Mouse (Mus musculus) lung, adult 18-20 months (tissue): ENCODE results near the gene Pde4b.

ENCODE experiments used
- DNase-seq, 2 experiments: peaks; one replicate each; pipeline ENCODE4 v3.0.0; 2022; ENCODE audit warnings: mixed read lengths in 2 of 2

Gene Pde4b

DNA sequence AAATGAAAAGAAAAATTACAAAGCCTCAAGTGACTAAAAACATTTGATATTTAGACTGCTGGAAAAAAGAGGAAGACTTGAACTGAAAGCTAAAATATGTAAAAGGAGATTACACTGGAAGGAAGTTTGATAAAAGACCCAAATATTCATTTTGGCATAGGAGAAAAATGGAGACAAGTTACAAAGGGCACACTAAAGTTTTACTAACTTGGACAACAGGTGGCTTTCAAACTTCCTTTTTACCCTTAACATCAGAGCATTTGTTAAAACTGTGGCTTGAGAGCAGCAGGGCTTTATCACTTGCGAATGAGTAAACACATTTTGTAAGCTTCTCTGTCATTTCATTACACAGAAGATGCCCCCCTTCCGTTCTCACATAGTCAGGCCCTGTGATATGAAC lies 492.4 kb downstream of the Pde4b start:
- no peak for DNase-seq

DNA sequence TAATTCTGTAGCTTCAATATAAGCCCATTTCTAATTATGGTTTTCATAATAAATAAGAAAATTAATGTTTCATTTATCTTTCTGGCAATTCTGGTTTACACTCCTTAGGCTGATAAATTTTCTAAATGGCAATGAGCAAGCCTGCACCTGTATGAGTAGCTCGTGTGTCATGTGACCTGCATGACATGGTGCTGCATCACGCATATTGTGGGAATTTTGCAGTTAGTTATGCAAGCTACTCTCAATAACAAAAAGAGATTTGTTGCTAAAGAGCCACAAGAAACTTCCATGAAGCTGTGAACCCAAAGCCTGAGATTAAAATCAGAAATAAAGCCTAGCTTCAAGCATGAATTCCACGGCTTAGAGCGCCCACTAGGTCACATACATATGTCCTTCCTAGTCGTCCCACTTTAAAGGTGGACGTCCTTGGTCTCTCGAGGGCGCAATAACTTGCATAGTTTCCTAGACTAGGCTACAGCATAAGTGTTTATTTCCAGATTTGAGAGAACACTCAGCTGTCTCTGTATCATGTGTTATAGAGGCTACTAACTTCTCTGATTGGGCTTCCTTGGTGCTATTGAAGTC lies 494.9 kb downstream of the Pde4b start:
- no peak for DNase-seq

DNA sequence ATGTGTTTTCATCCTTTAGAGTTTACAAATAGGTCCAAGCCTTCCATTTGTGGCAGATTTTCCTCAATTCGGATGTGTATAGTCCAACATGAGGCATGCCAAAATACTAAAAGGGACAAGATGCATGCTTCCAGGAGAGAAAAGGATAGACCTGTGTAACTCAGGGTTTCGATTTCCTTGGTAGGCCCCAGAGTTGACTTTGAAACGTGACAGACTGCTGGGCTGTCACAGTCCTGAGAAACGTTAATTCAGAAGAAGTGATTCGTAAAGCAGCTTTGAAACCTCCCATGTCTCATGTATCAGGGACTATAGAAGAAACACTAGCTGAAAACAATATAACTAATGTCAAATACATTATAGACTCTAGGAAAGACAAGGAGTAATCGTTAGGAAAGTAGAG lies 495.6 kb downstream of the Pde4b start:
- no peak for DNase-seq

DNA sequence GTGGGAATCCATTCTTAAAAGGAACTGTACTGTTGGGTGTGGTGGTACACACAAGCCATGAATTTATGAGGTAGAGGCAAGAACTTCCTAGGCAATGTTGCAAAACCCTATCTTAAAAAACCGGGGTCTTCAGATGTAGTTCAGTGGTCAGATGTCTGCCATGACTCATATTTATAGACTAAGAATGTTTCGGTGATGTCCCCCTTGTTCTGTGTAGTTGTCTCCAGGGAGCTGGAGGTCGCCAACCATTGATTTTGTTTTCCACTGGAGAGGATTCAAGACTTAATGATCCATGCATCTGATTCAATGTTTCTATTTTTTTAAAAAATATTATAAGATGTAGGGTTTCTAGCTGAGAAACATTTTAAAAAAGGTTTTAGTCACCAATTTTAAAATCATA lies 496.1 kb downstream of the Pde4b start:
- DNase-seq: no peak

DNA sequence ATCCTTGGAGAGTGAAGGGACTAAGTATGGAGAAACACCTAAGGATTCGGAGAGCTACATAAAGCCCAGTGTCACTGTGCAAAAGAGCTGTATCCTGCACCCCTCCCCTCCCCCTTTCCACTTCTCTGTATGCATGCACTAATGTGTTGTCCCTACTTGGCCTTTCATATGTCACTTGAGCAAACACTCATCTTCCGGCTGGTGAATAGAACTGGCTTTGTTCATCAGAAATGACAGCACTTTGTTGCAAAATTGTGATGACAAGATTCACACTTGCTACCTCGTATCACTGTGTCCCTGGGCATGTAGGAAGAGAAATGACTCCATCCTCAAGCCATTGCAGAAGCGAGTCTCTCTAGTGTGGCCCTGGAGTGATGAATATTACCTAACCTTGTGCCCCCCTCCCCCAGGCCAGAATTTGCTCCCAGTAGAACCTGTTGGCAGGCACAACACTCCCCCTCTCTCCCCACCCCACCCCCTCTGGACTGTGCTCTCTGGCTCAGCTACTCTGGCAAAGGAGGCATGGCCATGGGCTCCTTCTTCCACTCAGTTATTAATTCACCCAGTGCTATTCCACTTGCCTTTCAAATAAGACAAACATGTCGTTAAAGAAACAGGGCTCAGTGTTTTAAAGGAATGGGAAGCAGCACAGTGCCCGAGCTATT lies 497.4 kb downstream of the Pde4b start:
- DNase-seq: no peak

DNA sequence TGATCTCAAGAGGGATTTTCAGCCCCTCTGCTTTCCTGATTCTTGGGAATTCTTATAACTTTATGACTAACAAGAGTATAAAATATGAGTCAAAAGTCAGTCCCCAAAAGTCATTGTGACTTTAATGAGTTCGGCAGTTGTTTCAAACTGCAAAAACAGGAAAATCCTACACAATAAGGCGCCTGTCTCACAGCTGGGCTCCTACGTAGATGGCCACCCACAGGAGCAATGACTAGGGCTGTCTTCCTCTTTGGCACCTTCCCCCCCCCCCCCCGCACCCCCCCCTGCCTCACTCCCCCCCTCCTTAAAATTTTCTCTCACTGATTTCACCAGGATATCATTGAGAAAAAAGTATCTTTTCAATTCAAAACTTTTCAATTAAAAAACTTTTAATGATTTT lies 498.2 kb downstream of the Pde4b start:
- no peak for DNase-seq

DNA sequence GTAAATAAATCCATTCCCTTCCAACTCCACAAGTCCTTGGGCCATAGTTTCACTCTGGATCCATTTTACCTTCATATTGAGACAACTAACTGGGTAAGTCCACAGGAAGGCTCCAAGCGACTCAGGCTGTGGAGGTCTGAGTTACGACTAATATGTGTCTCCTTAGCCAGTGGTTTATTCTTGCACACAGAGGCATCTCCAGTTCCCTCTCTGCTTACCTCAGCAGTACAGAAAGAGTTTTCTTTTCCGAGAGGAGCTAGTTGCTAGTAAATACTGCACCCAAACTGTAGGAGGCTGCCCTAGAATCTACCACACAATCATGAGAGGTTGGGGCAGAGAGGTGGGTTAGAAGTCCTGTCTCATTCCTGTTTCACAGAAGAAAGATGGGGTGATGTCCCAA lies 499.4 kb downstream of the Pde4b start:
- no peak for DNase-seq

DNA sequence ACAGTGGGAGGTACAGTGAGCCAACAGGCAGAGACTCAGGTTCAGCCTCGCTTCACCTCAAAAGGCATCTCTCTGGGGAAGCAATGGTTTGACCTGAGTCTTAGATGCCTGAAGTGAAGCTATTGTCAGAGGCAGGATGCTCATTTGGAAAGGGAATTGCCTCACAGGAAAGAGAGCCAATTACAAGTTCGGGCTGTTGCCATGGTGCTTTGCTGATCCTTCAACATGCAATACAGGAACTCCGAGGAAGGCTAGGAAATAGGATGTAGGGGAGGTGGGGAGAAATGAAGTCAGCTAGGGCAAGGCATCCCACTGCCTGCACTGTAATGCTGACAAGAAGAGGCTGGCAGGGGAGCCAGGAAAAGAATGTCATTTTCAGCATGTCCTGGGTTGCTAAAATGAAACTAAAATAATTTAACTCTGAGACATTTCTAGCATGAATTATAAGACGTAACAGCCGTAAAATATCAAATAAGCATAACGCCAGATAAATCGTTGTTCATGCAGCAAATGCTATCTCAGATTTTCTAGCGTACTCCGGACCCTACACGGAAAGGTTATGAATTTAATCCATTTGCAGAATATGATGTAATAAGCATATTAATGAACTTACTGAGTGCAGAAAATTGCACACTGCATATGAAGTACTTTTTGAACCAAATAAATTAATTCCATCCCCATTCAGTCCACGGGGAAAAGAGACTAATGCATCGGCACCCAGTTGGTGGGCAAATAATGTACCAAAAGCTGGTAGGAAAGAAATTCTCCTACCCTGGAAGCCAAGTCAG lies 501.5 kb downstream of the Pde4b start:
- DNase-seq: peak; percentile 54 to 68

DNA sequence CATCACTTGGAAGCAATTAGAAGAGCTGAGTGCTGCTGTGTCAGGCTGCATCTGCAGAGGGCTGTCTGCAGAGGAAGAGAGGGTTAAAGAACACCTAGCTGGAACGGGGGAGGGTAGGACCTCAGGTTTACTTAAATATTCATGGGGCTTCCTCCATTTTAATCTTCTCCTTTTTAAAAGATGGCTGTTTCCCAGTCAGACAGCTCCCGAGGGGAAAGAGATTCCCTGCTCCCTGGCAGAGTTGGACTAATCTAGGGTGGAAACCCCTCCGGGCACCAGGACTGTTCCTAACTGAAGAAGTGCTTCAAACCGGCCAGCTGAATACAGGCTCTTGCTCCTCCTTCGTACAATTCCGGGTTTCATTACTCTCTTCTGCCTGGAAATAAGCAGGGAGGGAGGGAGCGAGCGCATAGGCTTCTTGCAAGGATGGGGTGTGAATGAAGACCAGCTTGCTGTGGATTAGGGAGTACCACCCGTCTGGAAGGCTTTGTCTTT lies 502.2 kb downstream of the Pde4b start:
- DNase-seq: no peak

DNA sequence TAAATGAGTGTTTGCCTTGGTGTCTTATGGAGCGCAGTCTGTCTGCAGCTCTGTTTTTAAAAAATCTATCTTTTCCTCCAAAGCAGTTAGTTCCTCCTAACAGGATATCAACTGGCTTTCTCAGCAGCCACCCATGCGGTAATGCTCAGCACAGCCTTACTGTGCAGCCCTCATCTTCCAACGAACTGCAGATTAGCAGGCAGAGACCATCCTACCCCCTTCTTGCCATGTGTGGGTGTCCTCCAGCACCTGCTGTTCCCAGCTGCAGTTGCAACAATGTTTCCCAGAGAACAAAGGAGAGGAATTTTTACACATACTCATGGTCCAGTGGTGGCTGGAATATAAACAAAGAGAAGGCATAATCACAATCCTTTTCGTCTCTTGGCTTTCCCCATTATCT lies 504.5 kb downstream of the Pde4b start:
- no peak for DNase-seq

DNA sequence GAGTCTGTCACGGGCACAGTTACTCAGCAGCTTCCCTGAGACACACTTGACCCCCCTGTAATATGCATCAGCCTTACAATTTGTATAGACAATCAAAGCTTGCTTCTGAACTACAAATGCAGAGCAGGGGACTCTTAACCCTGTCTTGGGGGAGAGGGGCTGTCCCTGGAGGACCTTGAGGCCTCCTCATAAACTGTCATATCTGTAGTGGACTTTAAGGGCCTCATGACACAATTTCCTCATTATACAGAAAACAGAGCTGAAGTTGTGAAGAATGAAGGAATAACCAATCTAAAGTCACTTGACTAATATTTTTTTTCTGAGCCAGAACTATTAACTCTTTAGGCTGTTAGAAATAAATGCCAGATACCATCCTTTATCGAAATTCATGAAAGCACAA lies 505.2 kb downstream of the Pde4b start:
- no peak for DNase-seq

DNA sequence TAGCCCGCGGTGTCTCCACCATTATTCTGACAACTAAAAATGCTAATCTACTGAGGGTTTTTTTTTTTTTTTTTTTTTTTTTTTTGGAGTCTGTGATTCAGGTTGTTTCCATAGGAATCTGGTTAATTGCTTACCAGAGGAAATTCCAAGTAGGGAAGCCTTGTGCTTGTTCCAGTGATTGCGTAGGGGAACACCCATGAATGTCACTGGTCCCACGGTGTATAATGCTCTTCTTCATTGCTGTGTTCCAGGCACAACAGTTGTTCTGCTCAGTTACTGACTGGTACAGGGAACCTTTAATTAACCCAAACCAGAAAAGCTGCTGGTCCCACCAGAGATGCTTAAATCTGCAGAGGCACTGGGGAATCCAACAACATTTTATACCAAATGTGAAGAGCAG lies 506.3 kb downstream of the Pde4b start:
- DNase-seq: no peak

DNA sequence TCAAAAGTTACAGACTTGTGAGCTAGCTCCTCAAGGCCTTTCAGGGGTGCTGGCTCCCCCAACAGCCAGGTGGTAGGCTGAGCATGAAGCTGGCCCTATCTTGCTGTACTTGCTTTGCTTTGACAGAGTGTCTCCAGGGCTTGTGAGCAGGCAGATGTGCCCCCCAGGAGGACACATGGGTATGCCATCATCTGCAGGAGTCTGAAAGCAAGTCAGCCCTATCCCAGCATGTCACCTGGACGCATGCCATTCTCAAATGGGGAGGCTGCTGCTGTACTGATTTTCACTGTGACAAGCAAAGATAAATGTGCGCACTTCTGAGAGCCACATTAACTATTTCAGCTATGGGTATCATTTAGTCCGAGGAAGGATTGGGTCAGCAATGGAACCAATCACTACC lies 507.2 kb downstream of the Pde4b start:
- no peak for DNase-seq

DNA sequence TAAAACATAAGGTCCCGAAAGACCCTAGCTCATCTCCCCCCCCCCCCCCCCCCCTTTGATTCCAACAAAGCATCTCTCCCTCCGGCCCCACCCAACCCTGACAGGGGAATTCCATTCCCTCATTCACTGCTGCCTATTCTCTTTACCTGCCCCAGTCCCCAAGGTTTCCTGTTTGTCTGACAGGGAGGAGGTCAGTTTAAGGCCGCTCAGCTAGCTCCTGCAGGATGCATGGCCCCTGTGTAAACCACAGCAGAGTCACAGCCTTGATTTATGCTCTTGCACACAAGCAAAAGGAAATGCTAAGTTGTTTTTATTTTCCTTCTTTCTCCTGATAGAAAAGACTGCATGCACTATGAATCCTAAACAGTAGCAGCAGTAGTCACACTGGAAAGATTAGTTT lies 516.6 kb downstream of the Pde4b start:
- no peak for DNase-seq

DNA sequence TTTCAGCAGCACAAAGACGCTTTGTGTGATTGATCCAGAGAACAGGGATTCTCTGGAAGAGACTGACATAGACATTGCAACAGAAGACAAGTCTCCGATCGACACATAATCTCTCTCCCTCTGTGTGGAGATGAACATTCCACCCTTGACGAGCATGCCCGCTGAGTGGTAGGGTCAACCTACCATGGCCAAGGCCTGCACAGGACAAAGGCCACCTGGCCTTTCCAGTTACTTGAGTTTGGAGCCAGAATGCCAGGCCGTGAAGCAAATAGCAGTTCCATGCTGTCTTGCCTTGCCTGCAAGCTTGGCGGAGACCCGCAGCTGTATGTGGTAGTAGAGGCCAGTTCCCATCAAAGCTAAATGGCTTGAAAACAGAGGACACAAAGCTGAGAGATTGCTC lies 517.9 kb downstream of the Pde4b start:
- DNase-seq: no peak

DNA sequence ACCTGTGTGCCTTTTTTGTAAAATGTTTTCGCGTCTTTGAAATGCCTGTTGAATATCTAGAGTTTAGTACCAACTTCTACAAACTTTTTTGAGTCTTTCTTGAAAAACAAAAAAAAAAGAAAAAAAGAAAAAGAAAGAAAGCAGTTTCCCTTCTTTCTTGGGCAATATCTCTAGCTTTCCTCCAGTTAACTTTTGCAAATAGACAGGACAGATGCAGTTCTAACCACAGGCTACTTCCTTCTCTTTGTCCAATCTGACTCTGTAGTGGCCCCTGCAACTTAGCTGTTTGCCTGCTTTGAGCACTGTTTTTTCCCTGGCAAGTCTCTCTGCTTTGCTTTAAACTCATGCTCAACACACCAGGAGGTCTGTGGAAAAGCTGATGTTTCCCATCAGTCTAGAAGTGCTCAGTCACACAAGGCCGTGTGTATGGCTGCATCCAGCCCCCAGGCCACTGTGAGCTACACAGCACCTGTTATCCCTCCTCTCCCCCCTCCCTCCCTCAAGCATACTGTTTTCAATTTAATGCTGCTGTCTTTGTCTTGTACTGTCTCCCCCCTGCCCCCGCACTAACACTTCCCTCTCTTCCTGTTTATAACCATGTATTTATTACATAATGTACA lies 518.5 kb downstream of the Pde4b start:
- no peak for DNase-seq

DNA sequence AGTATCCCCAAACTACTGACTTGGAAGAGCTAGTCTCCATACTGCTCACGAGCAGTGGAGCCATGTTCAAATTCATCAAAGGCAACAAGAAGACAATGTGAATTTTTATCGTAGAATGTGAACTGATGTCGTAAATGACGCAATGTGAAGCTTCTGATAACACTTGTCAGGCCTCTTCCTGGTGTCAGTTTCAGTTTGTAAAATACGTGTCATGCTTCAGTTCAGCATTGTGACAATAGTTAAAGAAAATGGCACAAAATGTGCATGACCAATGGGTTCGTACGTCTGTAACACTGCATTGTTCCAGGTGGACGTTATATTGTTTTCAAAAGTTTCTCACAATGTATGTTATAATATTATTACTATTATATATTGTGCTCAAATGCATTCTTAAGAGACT lies 519.5 kb downstream of the Pde4b start:
- no peak for DNase-seq

DNA sequence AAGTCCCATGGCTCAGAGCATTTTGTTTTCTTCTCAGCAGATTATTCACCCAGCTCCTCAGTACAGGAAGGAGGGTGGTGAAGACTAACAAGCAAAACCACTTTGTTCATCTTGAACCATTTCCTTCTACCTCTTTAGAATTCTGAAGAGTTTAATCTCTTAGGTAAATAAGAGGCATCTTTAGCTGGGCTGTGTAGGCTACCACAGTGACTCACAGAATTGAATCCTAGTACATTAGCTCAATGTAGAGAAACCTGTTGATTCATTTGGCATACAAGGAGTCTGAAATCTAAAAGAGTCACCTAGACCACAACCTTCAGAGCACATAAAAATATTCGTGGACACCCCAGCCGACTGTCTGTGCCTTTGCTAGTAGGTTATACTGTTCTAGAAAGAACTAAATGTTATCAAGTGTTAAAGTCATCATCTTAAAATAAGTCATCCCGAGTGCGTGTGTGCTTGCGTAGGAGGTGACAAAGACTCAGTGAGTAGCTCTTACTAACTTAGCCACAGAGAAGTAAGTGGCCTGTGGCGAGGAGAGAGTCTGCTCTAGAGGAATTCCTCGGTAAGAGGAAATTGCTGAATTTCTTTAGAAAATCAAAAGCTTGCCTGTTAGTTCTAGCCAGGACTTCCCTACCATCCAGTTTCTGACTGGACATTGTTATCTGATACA lies 520.5 kb downstream of the Pde4b start:
- DNase-seq: no peak

DNA sequence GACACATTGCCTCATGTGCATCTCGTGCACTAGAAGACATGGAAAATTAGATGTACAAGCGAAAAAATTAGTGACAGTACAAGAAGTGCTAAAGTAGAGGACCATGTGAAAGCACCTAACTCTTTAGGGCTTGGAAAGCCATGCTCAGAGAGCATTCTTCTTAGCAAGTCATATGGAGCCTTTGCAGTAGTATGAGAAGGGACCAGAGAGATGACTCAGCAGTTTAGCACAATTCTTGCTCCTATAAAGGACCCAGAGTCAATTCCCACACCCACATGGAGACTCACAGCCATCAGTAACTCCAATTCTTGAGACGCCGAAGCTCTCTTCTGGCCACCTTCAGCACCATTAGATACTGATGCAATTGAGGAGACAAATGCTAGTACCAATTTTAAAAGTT lies 525.3 kb downstream of the Pde4b start:
- DNase-seq: no peak

DNA sequence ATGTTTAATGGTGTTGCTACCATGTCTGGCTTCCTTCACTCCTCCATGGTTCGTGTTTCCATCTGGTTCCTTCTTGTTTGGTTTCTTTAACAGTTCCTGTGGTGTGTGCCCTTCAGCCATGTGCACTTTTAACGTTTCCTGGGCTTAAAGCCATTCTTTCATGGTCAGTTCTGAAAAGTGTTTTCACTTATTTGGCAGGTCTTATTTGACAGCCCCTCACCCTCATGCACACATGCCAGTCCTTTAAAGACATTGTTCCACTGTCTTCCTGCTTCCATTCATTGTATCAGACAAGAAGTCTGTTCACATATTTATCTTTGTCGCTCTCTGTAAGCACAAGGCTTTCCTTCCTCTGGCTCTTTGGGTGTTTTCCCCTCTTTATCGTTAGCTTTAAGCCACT lies 530.4 kb downstream of the Pde4b start:
- no peak for DNase-seq

DNA sequence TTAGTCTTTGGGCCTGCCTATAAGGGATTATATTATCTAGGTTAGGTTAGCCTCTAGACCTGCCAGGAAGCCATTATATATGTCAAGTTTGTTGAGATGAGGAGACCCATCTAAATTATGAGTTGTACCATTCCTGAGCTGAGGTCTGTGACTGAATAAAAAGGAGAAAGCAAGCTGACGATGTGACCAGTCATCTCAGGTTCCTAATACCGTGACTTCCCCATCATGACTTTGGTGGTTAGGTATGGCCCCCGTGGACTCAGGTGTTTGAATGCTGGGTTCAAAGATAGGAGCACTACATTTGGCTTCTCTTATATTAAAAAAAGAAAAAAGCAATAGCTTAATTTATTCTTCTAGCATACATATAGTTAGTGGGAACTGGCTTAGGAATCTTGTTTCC lies 531.3 kb downstream of the Pde4b start:
- DNase-seq: no peak

DNA sequence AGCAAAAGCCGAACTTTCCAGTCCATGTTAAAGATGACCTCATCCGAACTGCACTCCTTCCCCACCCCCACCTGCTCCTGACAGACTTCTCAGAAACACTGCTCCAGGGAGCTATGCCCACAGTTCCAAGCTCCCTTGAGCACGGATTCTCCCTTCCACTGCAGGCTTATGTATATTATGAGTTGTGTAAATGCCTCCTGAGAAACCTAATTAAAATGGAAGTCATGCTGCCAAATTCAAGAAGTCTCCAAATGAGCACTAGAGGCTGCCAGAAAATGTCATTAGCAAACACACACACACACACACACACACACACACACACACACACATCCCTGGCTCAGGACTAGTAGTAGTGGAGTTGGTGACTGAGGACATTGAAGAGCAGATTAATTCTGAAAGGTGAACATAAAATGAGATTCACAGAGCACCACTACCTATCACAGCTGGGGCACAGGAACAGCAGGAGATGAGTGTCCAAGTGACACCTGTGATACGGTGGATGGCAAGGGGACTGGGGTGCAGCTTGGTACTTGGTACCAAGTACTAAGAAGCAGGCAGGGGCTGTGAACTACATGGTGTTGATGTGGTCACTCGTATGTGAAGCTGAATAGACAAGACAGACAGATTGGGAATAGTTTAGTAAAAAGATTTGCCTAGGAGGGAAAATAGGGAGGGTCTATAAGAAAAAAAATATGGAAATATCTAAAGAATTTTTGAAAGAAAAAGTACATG lies 533.0 kb downstream of the Pde4b start:
- no peak for DNase-seq

DNA sequence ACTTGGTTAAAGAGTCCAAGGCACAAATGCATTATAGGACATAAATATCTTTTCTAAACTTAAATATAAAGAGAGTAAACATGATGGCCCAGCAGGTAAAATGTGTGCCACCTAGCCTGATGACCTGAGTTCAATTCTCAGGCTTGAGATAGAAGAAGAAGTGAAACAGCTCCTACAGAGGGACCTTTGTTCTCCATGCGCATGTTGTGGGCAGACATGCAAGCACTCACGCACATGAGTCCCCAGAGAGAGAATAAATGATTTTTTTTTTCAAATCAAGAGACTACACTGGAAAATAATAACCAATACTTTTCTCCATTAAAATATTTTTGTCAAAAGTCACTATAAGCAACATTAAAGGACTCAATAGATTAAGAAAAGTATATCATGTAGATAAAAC lies 533.8 kb downstream of the Pde4b start:
- DNase-seq: no peak
